Mouse (Mus musculus) CD4-positive, CD25-positive, alpha-beta regulatory T cell, adult 2 months (primary cell): ENCODE results near the gene Dnah2.

Experiments used
- DNase-seq: peaks from one replicate; pipeline ENCODE4 v3.0.0-alpha.2; 2012; ENCODE audit warnings: low read depth, low spot score

The Dnah2 gene

GRCm38 (mm10) chr11:69549060-69549656 lies at the start of gene Dnah2:
TSS of gene Dnah2 (minus strand) at chr11:69549110.
- DNase-seq: no peak

- no peak for DNase-seq
Observed at GRCm38 (mm10) chr11:69594853-69595252, 45.9 kb upstream of the Dnah2 start.

DNA sequence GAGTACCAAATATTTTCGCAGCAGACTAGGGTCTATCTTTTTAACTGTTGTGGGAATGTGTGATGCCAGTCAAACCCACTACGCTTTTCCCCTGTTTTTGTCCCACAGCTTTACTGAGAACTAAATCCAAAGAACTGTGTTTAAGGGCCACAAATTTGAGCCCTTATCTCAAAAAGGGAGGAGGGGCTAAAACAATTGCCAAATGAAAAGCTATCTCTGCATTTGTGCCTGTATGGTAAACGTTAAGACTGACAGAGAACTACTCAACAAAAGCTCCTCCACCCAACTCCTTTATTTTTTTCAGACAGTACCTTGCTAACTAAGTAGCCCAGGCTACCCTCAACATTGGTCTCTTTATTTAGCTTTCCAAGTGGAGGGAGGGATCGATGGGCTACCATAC lies 43.9 kb upstream of the Dnah2 start:
- no peak for DNase-seq

- no peak for DNase-seq
Observed at GRCm38 (mm10) chr11:69591899-69592637, 43.2 kb upstream of the Dnah2 start.

- DNase-seq: no peak
Observed at GRCm38 (mm10) chr11:69591424-69591823, 42.5 kb upstream of the Dnah2 start.

- DNase-seq: no peak
Observed at GRCm38 (mm10) chr11:69590622-69591021, 41.7 kb upstream of the Dnah2 start.

DNA sequence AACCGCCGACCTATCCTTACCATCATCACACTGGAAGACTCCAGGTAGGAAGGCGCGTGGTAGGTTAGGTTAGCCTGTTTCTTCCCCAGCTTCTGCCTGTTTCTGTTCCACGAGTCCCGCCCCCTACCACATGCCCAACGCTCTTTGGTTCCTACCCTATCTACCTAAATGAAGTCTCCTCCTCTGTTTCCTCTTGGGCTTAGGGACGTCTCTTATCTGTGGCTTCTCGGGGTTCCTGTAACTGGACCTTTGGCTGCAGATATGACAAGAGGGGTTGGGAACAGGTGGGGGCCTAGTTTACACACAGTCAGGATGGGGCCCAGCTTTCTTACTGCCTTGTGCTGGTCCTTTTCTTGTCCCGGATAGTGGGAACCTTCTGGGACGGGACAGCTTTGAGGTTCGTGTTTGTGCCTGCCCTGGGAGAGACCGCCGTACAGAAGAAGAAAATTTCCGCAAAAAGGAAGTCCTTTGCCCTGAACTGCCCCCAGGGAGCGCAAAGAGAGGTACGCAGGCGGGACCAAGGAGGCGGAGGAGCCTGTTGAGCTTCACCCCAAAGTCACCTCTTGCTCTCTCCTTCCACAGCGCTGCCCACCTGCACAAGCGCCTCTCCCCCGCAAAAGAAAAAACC lies 40.4 kb upstream of the Dnah2 start:
- no peak for DNase-seq

- DNase-seq: no peak
Observed at GRCm38 (mm10) chr11:69585718-69586325, 36.9 kb upstream of the Dnah2 start.

DNA sequence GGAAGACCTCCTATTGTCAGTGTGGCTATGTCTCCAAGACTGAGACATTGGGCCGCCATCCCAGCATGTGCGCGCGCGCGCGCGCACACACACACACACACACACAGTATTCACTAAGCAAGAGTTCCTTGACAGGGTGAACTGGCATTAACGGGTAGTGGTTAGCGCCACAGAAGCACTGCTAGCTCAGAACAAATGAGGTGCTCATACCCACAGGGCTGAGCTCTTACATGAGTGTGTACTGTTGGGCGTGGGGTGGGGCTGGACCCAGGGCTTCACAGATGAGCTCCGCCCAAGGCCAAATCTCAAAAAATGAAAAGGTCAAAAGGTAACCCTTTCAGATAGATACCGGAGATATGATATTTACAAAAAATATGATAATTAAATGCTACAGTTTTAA lies 36.0 kb upstream of the Dnah2 start:
- no peak for DNase-seq

- no peak for DNase-seq
Observed at GRCm38 (mm10) chr11:69584008-69584407, 35.1 kb upstream of the Dnah2 start.

DNA sequence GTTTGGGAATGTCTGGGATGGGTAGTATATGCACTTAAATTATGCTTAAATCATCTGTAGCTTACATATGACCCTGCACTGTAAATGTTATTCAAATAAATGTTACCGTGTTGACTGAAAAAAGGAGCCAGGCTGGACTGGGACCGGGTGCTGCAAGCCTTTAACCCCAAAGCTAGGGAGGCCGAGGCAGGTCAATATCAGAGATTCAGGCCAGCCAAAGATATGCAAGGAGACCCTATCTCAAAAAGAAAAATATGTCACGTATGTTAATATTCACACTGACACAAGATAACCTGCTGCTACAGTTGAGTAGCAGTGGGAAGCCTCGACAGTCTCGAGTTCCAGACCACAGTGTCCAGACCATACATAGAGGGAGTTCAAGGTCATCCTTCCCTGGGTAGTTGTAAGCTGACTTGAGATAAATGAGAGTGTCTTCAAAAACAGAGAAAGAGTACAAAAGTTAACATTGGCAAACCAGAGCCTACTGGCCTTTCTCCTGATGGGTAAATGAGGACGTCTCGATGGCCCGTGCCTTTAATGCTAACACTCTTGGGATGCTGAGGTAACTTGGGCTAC lies 33.4 kb upstream of the Dnah2 start:
- DNase-seq: no peak

DNA sequence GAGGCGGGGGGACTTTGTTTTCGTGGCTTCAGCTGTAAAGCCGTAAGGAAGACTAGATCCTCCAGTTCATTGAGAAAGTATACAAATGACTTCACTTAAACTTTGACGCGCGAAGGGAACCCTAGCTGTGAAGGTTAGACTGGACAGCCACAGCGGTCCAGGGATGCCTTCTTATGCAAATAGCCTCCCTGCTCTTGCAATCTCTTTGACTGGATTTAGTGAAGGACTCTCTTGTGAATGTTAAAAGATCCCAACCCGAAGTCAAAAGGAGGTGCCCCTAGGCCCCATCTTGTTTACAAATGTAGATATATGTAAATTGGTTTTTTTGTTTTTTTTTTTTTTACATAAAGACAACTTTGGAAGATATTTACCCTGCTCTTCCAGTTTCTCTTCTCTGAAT lies 32.9 kb upstream of the Dnah2 start:
- DNase-seq: peak; percentile 26

GRCm38 (mm10) chr11:69581147-69581688 lies 32.3 kb upstream of the Dnah2 start:
- DNase-seq: peak; percentile 90

DNA sequence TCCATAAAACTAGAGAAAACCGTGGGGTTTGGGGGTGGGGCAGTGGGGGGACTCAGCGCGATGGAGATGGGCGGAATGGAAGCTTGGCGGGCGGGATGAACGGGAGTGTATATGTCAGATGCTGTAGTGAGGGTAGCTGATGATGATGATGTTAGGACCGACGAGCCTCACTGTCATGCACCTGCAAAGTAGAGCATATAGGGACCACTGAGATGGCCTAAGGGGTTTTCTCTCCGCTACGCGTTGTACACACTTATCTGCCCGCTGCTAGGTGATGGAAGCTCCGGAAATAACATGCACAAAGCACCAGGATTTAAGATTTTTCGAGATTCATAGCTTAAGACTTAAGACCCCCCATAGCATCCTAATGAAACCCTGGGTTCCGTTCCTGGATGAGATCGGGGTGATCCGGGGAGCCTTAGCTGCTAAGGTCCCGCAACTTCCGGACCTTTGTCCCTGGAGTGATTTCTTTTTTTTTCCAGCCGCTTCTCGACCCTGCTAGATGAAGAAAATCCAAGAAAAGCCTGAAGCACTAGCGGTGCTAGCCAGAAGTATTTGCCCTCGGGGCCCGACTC lies 31.7 kb upstream of the Dnah2 start:
- no peak for DNase-seq

- DNase-seq: peak; percentile 95
Observed at GRCm38 (mm10) chr11:69580091-69580514, 31.2 kb upstream of the Dnah2 start, which contains the start of the genes Wrap53 and Trp53. TSS of gene Wrap53 (minus strand) at chr11:69580255. TSS of gene Trp53 (plus strand) at chr11:69580359.

- peak; percentile 95 for DNase-seq
Observed at GRCm38 (mm10) chr11:69579128-69580017, 30.5 kb upstream of the Dnah2 start.

GRCm38 (mm10) chr11:69578301-69578700 lies 29.4 kb upstream of the Dnah2 start:
- DNase-seq: peak; percentile 16

GRCm38 (mm10) chr11:69576307-69576706 lies 27.4 kb upstream of the Dnah2 start:
- no peak for DNase-seq

- peak; percentile 74 for DNase-seq
Observed at GRCm38 (mm10) chr11:69575220-69575619, 26.3 kb upstream of the Dnah2 start.

GRCm38 (mm10) chr11:69565131-69565530 lies 16.2 kb upstream of the Dnah2 start:
- no peak for DNase-seq
